Mouse (Mus musculus) liver, adult 2 months (tissue): ENCODE measurements at regions not wholly inside any gene's neighbourhood (a gene's known extent, or its start where the extent isn't known, plus 50 kb on each side); places are given as distances from the start of the nearest gene placed in this dataset.

Experiments
- CTCF ChIP-seq: fragments of 200-500 bp; IDR thresholded peaks from 2 replicates; pipeline ENCODE4 v1.5.1; 2011; ENCODE audit warnings: low read depth, low read length, control low read depth
- POLR2A ChIP-seq: fragments of 200-500 bp; IDR thresholded peaks from 2 replicates; pipeline ENCODE4 v1.6.1; 2011; ENCODE audit warnings: low read length, control low read depth; ENCODE audit not compliant: insufficient read depth; ENCODE audit errors: extremely low read depth

DNA sequence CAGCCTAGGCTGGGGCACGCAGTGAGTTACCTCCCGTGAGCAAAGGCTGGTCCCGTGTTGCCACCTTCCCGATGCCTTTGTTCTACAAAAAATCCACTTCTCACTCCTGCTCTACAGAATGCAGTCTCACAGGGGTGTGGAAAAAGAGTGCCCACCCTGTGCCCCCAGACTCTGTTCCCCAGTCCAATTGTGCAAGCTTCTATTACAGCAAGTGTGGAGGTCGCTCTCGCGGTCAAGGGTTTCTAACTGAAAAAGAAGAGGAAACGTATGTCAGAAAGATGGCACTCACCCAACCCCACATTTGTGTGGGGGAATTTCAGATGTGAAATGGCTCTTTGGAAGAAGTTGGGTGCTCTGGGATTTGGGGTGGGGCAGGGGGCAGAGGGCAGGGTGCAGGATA, 110.9 kb upstream of the Irf2bp2 start:
- TF ChIP-seq CTCF (no peak), POLR2A (no peak)
